ENCODE assay signal across 20 mouse cellular contexts in genomic region chr1:165833244-165833643, GRCm38 (mm10). TPM values are rescaled to one million over a fixed set of nuclear protein-coding genes. Genes with fewer than 3 reads are reported as not detected.
A peak's percentile ranks its signal among the peaks of the same experiment; 100 is the strongest.
DNase-seq lines count a peak whose midpoint lies in the region; ATAC-seq lines count a peak whose summit lies in the region.
"Had no signal": no experiment of that assay in that cellular context is flagged by ENCODE, and none has a peak within 500 bp of the region (broad histone marks: within the 10 kb centered on the region; RNA-seq: fewer than 3 reads in every experiment).

No protein-coding gene starts in this region.

- H3K9ac ChIP-seq in midbrain, embryonic 14.5 days (replicated peaks; ENCODE audit: low read length), result no peak overlapping the region
- H3K9ac ChIP-seq in midbrain, embryonic 16.5 days (ENCODE audit: low read depth, low read length), result no peak overlapping the region
- no peak overlapping the region for H3K9ac ChIP-seq in hindbrain, embryonic 11.5 days (ENCODE audit: low read depth, low read length)
- H3K9ac ChIP-seq in neural tube, embryonic 15.5 days (replicated peaks), result no peak overlapping the region
- H3K9ac ChIP-seq: embryonic facial prominence, embryonic 12.5 days; liver, embryonic 12.5 days; lung, embryonic 14.5 days had no signal

- H3K36me3 ChIP-seq in midbrain, embryonic 14.5 days (ENCODE audit: control insufficient read depth, insufficient read depth, low read length), result no peaks in the 10 kb centered on the region
- H3K36me3 ChIP-seq in midbrain, embryonic 16.5 days (ENCODE audit: control insufficient read depth, insufficient read depth, low read length), result no peaks in the 10 kb centered on the region
- no peaks in the 10 kb centered on the region for H3K36me3 ChIP-seq in hindbrain, embryonic 11.5 days (ENCODE audit: control insufficient read depth, insufficient read depth, low read length)
- no peaks in the 10 kb centered on the region for H3K36me3 ChIP-seq in limb, embryonic 10.5 days
- no peaks in the 10 kb centered on the region for H3K36me3 ChIP-seq in neural tube, embryonic 15.5 days
- H3K36me3 ChIP-seq: embryonic facial prominence, embryonic 12.5 days; liver, embryonic 12.5 days had no signal

- 20% methylated on average over 4 of the region's 4 CpGs for WGBS in midbrain, embryonic 14.5 days
- WGBS in midbrain, embryonic 16.5 days, result 26% methylated on average over 4 of the region's 4 CpGs
- WGBS in hindbrain, embryonic 11.5 days, result 28% methylated on average over 4 of the region's 4 CpGs
- WGBS in limb, embryonic 10.5 days, result 18% methylated on average over 4 of the region's 4 CpGs
- WGBS in neural tube, embryonic 15.5 days, result 11% methylated on average over 4 of the region's 4 CpGs

- DNase-seq in midbrain, embryonic 14.5 days, result no peak
- no peak for DNase-seq in hindbrain, embryonic 11.5 days (ENCODE audit: low spot score)
- DNase-seq in limb, embryonic 10.5 days (ENCODE audit: low spot score), result no peak
- DNase-seq in kidney, postnatal 4 days, result no peak
- no peak for DNase-seq in lung, postnatal 14 days
- DNase-seq: adrenal gland, adult 2 months; cerebellum, adult 2 months; cerebellum, postnatal 36 days; gastrocnemius, postnatal 14 days; kidney, adult 8-10 months; kidney, postnatal 36 days; layer of hippocampus, adult 9-11 months; lung, embryonic 14.5 days; right cerebral cortex, postnatal 25 days had no signal

- H3K27me3 ChIP-seq in midbrain, embryonic 14.5 days (ENCODE audit: control insufficient read depth, insufficient read depth, low read length), result no peaks in the 10 kb centered on the region
- no peaks in the 10 kb centered on the region for H3K27me3 ChIP-seq in midbrain, embryonic 16.5 days (ENCODE audit: control insufficient read depth, insufficient read depth, low read depth, low read length)
- H3K27me3 ChIP-seq in hindbrain, embryonic 11.5 days (ENCODE audit: control insufficient read depth, insufficient read depth, low read length), result no peaks in the 10 kb centered on the region
- 0 out of 2 replicates have a peak, but pooled peaks cover 4% of the 10 kb centered on the region for H3K27me3 ChIP-seq in limb, embryonic 10.5 days (ENCODE audit: low read depth, poor library complexity, severe bottlenecking)
- H3K27me3 ChIP-seq in neural tube, embryonic 15.5 days (replicated peaks), result no peaks in the 10 kb centered on the region
- H3K27me3 ChIP-seq: embryonic facial prominence, embryonic 12.5 days had no signal

- no peak overlapping the region for H3K4me2 ChIP-seq in midbrain, embryonic 14.5 days (ENCODE audit: low read length)
- H3K4me2 ChIP-seq in midbrain, embryonic 16.5 days (ENCODE audit: low read length), result no peak overlapping the region
- no peak overlapping the region for H3K4me2 ChIP-seq in hindbrain, embryonic 11.5 days (replicated peaks; ENCODE audit: low read depth, low read length)
- no peak overlapping the region for H3K4me2 ChIP-seq in neural tube, embryonic 15.5 days
- H3K4me2 ChIP-seq: lung, embryonic 14.5 days had no signal

- H3K4me1 ChIP-seq in midbrain, embryonic 14.5 days (ENCODE audit: control insufficient read depth, insufficient read depth, low read length), result peaks cover 40% of the 10 kb centered on the region
- H3K4me1 ChIP-seq in midbrain, embryonic 16.5 days (ENCODE audit: control insufficient read depth, insufficient read depth, low read length), result peaks cover 33% of the 10 kb centered on the region
- peaks cover 5% of the 10 kb centered on the region; the same call in 1 of the 2 replicates for H3K4me1 ChIP-seq in hindbrain, embryonic 11.5 days (replicated peaks; ENCODE audit: control insufficient read depth, insufficient read depth, low read length)
- H3K4me1 ChIP-seq in limb, embryonic 10.5 days, result peaks cover 60% of the 10 kb centered on the region
- H3K4me1 ChIP-seq in neural tube, embryonic 15.5 days, result peaks cover 49% of the 10 kb centered on the region

- no peaks in the 10 kb centered on the region for H3K9me3 ChIP-seq in midbrain, embryonic 14.5 days (ENCODE audit: control insufficient read depth, low read length)
- H3K9me3 ChIP-seq in midbrain, embryonic 16.5 days (replicated peaks; ENCODE audit: control insufficient read depth, low read length, poor library complexity, severe bottlenecking), result no peaks in the 10 kb centered on the region
- H3K9me3 ChIP-seq in hindbrain, embryonic 11.5 days (ENCODE audit: control insufficient read depth, low read length), result no peaks in the 10 kb centered on the region
- H3K9me3 ChIP-seq in limb, embryonic 10.5 days (replicated peaks), result no peaks in the 10 kb centered on the region
- no peaks in the 10 kb centered on the region for H3K9me3 ChIP-seq in neural tube, embryonic 15.5 days (replicated peaks)
- H3K9me3 ChIP-seq: embryonic facial prominence, embryonic 12.5 days; liver, embryonic 12.5 days had no signal

- no peak overlapping the region for H3K4me3 ChIP-seq in midbrain, embryonic 14.5 days (replicated peaks; ENCODE audit: low read depth, low read length)
- H3K4me3 ChIP-seq in midbrain, embryonic 16.5 days (ENCODE audit: low read depth, low read length), result no peak overlapping the region
- H3K4me3 ChIP-seq in hindbrain, embryonic 11.5 days (ENCODE audit: low read depth, low read length), result no peak overlapping the region
- H3K4me3 ChIP-seq in limb, embryonic 10.5 days, result no peak overlapping the region
- no peak overlapping the region for H3K4me3 ChIP-seq in neural tube, embryonic 15.5 days (replicated peaks)
- H3K4me3 ChIP-seq: embryonic facial prominence, embryonic 12.5 days; erythroblast, embryonic 14.5 days; liver, embryonic 12.5 days had no signal

- peak overlapping the region; percentile 63 for H3K27ac ChIP-seq in midbrain, embryonic 14.5 days (replicated peaks; ENCODE audit: low read depth, low read length)
- H3K27ac ChIP-seq in midbrain, embryonic 16.5 days (ENCODE audit: low read length), result no peak overlapping the region
- peak overlapping the region; percentile 47; the same call in 1 of the 2 replicates for H3K27ac ChIP-seq in hindbrain, embryonic 11.5 days (ENCODE audit: low read depth, low read length)
- peak overlapping the region; percentile 44; the same call in 1 of the 2 replicates for H3K27ac ChIP-seq in limb, embryonic 10.5 days
- peak overlapping the region; percentile 46 for H3K27ac ChIP-seq in neural tube, embryonic 15.5 days (replicated peaks)
- H3K27ac ChIP-seq: embryonic facial prominence, embryonic 12.5 days; liver, embryonic 12.5 days had no signal

- ATAC-seq in midbrain, embryonic 14.5 days (ENCODE audit: low FRiP score, low TSS enrichment), result no peak
- no peak for ATAC-seq in midbrain, embryonic 16.5 days
- ATAC-seq in hindbrain, embryonic 11.5 days (ENCODE audit: low FRiP score), result peak; percentile 51; the same call in 1 of the 2 replicates
- peak; percentile 66 for ATAC-seq in neural tube, embryonic 15.5 days (ENCODE audit: low FRiP score)
- ATAC-seq: forebrain, embryonic 14.5 days; liver, embryonic 12.5 days had no signal

RNA-seq across cellular contexts. Expression of gene Cd247, which starts 44.8 kb away (rescaled TPM):
- 1.5 and 2.1 TPM in 2 replicates for polyA plus RNA-seq in midbrain, embryonic 14.5 days (2014; fragmentation: Nextera tagmentation; extraction: Ambion mirVana)
- polyA plus RNA-seq in midbrain, embryonic 16.5 days (2015; fragmentation: Nextera tagmentation; extraction: Ambion mirVana), result 1.2 and 1.3 TPM in 2 replicates
- polyA plus RNA-seq in hindbrain, embryonic 11.5 days (2014; fragmentation: Nextera tagmentation; extraction: Ambion mirVana), result 0.88 and 1.3 TPM in 2 replicates
- 1.0 and 1.1 TPM in 2 replicates for polyA plus RNA-seq in limb, embryonic 10.5 days (2016; fragmentation: Nextera tagmentation; extraction: Ambion mirVana)
- polyA plus RNA-seq in neural tube, embryonic 15.5 days (2015; fragmentation: Nextera tagmentation; extraction: Ambion mirVana), result 0.70 and 7.6 TPM in 2 replicates

Comparison
In these comparisons a context has a peak if more than half of its experiments do, and no peak if none do; other contexts are left out.
1. ATAC-seq: peak in hindbrain, embryonic 11.5 days (single experiment) and neural tube, embryonic 15.5 days (single experiment); none in midbrain, embryonic 14.5 days (single experiment) and midbrain, embryonic 16.5 days (single experiment).